Mouse (Mus musculus) olfactory bulb, adult 2 months (tissue): ENCODE measurements around the gene Rnaset2b.
"Not testable (repeated sequence)": the region's sequence is repeated elsewhere in the genome, so short reads cannot be mapped to it uniquely, and the experiment has no call there.

Experiments
- CTCF ChIP-seq: fragments of 200-500 bp; IDR thresholded peaks from 2 replicates; pipeline ENCODE4 v1.5.1; 2012; ENCODE audit warnings: low read depth, mild to moderate bottlenecking, low read length, moderate library complexity; ENCODE audit not compliant: insufficient read depth
- POLR2A ChIP-seq: fragments of 200-500 bp; IDR thresholded peaks from 2 replicates; pipeline ENCODE4 v1.6.1; 2012; ENCODE audit warnings: mild to moderate bottlenecking, low read depth, low read length, moderate library complexity; ENCODE audit not compliant: insufficient read depth

DNA sequence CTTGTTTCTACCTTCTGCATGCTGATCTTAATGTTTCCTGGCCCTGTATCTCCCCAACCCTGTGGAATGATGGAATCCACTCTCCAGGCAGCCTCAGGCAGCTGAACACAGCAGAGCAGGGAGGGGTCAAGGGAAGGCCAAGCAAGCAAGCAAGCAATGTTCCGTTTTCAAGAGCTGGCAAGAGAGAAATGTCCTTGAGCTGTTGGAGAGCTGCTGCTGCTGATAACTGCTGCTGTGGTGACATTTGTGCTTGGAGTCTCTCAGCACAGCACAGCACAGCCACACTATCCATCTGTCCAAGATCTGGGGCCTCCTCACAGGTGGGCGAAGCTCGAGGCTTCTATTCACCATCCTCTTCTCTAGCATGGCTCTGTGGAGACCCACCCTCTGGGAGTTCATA lies 33.0 kb downstream of the Rnaset2b start:
- not testable (repeated sequence) for TF ChIP-seq CTCF, POLR2A
